Mouse (Mus musculus) neural tube, embryonic 14.5 days (tissue): ENCODE data around the gene Trhr2. TPM values are rescaled to one million over a fixed set of nuclear protein-coding genes. Genes with fewer than 3 reads are reported as not detected.
A peak's percentile ranks its signal among the peaks of the same experiment; 100 is the strongest.

Experiments
- ATAC-seq: fragments of 200-750 bp; cut with Nextera tagmentation; 2 replicates; pipeline ENCODE4 v1.8.0; 2017; ENCODE audit warnings: low read depth, mild to moderate bottlenecking, moderate TSS enrichment, moderate library complexity
- H3K27ac ChIP-seq: fragments of 300-500 bp; sonication (generic); 2 replicates; pipeline ENCODE4 v1.5.1; 2014; ENCODE audit warnings: low read depth, mild to moderate bottlenecking, control low read depth, low read length, moderate library complexity, mixed read lengths
- H3K27me3 ChIP-seq: fragments of 300-500 bp; sonication (generic); 2 replicates; pipeline ENCODE4 v1.6.1; 2014; ENCODE audit warnings: low read length; ENCODE audit not compliant: control insufficient read depth, insufficient read depth
- H3K36me3 ChIP-seq: fragments of 300-500 bp; sonication (generic); 2 replicates; pipeline ENCODE4 v1.6.1; 2014; ENCODE audit warnings: low read length, mixed read lengths; ENCODE audit not compliant: control insufficient read depth, insufficient read depth
- H3K4me1 ChIP-seq: fragments of 300-500 bp; sonication (generic); 2 replicates; pipeline ENCODE4 v1.6.1; 2014; ENCODE audit warnings: low read length; ENCODE audit not compliant: control insufficient read depth, insufficient read depth
- H3K4me2 ChIP-seq: fragments of 300-500 bp; sonication (generic); 2 replicates; pipeline ENCODE4 v1.6.1; 2014; ENCODE audit warnings: mild to moderate bottlenecking, low read depth, low read length, control low read depth
- H3K4me3 ChIP-seq: fragments of 300-500 bp; sonication (generic); 2 replicates; pipeline ENCODE4 v1.5.1; 2014; ENCODE audit warnings: low read depth, low read length, control low read depth, mixed read lengths
- H3K9ac ChIP-seq: fragments of 300-500 bp; sonication (generic); replicated peaks from 2 replicates; pipeline ENCODE4 v1.6.1; 2014; ENCODE audit warnings: low read depth, mild to moderate bottlenecking, control low read depth, low read length, mixed read lengths
- H3K9me3 ChIP-seq: fragments of 300-500 bp; sonication (generic); 2 replicates; pipeline ENCODE4 v1.6.1; 2016; ENCODE audit warnings: low read length; ENCODE audit not compliant: control insufficient read depth
- WGBS: fragments of 180-500 bp; shearing (Covaris S2); extraction: QIAGEN DNeasy Blood & Tissue Kit; methylation state at CpG from one replicate; pipeline ENCODE4 v1.1.7; 2014; 5-methylcytosine and 5-hydroxymethylcytosine counted together
- polyA plus RNA-seq: library from polyadenylated mRNA; unstranded; fragments of >200 nt; fragmentation: Nextera tagmentation; extraction: Ambion mirVana; gene quantifications from 2 replicates; pipeline ENCODE4 v1.2.1, GENCODE M21; 2014

The Trhr2 gene
- polyA plus RNA-seq, 1 experiment from 2014 or later = not detected

DNA sequence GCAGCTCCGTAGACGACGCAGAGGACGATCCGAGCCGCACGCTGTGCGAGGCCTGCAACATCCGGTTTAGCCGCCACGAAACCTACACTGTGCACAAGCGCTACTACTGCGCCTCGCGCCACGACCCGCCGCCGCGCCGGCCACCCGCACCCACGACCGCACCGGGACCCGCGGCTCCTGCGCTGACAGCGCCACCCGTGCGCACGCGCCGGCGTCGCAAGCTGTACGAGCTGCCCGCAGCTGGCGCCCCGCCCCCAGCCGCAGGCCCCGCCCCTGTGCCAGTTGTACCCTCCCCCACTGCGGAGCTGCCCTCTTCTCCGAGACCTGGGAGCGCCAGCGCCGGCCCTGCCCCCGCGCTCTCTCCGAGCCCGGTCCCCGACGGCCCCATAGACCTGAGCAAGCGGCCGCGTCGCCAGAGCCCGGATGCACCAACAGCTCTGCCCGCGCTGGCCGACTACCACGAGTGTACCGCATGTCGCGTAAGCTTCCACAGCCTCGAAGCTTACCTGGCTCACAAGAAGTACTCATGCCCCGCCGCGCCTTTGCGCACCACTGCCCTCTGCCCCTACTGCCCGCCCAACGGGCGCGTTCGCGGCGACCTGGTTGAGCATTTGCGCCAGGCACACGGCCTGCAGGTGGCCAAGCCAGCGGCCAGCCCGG is 24.2 kb downstream of the Trhr2 start:
- peak overlapping the region; percentile 89 for H3K4me2 ChIP-seq
- peak overlapping the region; percentile 59 for H3K9ac ChIP-seq
- no peaks in the 10 kb centered on the region for H3K36me3 ChIP-seq
- H3K4me3 ChIP-seq = peak overlapping the region; percentile 54
- H3K4me1 ChIP-seq = peaks cover 11% of the 10 kb centered on the region
- no peaks in the 10 kb centered on the region for H3K9me3 ChIP-seq
- peaks cover 25% of the 10 kb centered on the region for H3K27me3 ChIP-seq
- no peak overlapping the region for H3K27ac ChIP-seq
- 7% methylated on average over 53 of the region's 81 CpGs for WGBS
- ATAC-seq = peak; percentile 75

DNA sequence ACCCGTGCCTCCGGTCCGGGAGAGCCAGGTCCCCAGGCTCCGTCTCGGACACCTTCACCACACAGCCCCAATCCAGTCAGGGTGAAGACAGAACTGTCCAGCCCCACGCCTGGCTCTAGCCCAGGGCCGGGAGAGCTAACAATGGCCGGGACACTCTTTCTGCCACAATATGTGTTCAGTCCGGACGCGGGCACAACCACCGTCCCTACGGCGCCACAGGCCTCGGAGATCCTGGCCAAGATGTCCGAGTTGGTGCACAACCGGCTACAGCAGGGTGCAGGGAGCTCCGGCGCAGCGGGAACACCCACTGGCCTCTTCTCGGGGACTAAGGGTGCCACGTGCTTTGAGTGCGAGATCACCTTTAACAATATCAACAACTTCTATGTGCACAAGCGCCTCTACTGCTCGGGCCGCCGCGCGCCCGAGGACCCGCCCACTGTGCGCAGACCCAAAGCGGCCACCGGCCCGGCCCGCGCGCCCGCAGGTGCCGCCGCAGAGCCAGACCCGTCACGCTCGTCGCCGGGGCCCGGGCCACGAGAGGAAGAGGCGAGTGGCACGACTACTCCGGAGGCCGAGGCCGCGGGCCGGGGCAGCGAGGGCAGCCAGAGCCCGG is 24.8 kb downstream of the Trhr2 start:
- Histone ChIP-seq H3K4me2 (peak overlapping the region; percentile 89), H3K9me3 (no peaks in the 10 kb centered on the region), H3K27ac (no peak overlapping the region), H3K36me3 (no peaks in the 10 kb centered on the region), H3K4me1 (peaks cover 13% of the 10 kb centered on the region), H3K9ac (peak overlapping the region; percentile 59), H3K27me3 (peaks cover 25% of the 10 kb centered on the region), H3K4me3 (peak overlapping the region; percentile 54)
- peak; percentile 33 for ATAC-seq
- WGBS = 7% methylated on average over 57 of the region's 57 CpGs

DNA sequence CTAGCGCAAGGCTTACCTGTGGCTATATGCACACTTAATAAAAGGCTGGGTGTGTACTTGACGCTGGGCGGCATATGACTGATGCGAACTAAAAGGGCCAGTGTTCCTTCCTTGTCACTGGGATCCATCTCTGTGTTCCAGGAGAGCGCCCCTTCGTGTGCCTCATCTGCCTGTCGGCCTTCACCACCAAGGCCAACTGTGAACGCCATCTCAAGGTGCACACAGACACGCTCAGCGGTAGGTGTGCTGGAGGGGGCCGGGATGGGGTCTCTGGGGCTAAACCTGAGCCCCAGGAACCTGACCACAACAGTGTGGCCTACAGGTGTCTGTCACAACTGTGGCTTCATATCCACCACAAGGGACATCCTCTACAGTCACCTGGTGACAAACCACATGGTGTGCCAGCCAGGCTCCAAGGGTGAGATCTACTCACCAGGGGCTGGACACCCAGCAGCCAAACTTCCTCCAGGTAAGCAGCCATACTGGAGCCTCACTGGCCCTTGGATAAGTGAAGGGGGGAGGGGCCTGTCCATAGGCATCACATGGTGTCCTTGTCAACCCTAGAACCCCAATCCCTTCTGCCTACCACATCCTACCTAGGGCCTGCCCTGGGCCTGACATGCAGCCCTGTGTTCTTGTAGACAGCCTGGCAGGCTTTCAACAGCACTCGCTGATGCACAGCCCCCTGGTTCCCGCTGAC is 25.6 kb downstream of the Trhr2 start:
- Histone ChIP-seq H3K27me3 (peaks cover 25% of the 10 kb centered on the region), H3K36me3 (no peaks in the 10 kb centered on the region), H3K9ac (no peak overlapping the region), H3K4me2 (no peak overlapping the region), H3K27ac (no peak overlapping the region), H3K4me3 (0 out of 2 replicates have a peak overlapping the region, but pooled peaks have one; percentile 54), H3K4me1 (peaks cover 13% of the 10 kb centered on the region), H3K9me3 (no peaks in the 10 kb centered on the region)
- no peak for ATAC-seq
- 83% methylated on average over 13 of the region's 13 CpGs for WGBS

DNA sequence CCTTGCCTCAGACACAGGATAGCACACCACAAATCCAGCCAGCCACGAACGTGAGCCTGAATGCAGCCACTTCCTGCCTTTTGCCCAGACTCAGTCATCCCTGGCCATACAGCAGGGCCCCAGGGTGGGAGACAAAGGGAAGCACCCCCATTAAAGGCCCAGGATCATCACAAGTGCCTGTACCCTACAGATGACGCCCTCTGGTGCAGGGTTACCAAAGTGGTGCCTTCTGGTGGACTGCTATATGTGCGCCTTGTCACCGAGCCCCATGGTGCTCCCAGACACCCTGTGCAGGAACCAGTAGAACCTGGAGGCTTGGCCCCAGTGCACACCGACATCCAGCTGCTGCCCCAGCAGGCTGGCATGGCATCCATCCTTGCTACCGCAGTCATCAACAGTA is 27.0 kb downstream of the Trhr2 start:
- H3K4me1 ChIP-seq = peaks cover 16% of the 10 kb centered on the region
- no peaks in the 10 kb centered on the region for H3K36me3 ChIP-seq
- no peak for ATAC-seq
- H3K9me3 ChIP-seq = no peaks in the 10 kb centered on the region
- H3K4me3 ChIP-seq = no peak overlapping the region
- H3K4me2 ChIP-seq = no peak overlapping the region
- no peak overlapping the region for H3K27ac ChIP-seq
- H3K9ac ChIP-seq = no peak overlapping the region
- 83% methylated on average over 7 of the region's 7 CpGs for WGBS
- peaks cover 25% of the 10 kb centered on the region for H3K27me3 ChIP-seq

DNA sequence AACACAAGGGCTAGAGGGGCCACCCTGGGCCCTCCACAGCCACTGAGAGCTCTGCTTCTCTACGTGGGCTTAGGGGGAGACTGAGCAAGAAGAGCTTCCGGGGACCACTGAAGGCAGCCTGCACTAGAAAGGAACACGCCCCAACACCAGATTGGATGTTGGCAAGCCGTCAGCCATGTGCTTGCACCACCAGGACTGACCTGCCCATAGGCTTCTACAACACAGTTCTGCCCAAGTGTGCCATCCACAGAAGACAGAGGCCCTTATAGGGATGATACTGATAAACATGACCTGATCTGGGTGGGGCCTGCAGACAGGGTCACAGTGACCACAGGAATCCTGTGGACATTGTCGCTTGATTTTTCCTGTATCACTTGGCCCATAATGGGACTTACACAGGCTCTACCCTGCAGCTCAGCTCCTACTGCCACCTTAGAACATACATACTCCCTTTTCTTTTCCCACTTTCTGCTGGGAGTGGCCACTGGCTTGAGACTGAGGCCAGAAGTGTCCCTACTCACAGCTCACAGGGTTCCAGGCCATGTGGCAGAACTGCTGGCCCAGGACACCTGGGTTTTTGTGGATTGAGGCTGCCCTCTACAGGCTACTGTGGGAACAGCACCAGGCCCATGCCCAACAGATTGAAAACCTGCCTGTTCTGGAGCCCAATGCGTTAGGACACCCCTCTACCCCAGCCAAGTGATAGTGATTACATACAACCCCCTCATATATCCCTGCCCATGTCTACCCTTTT is 27.6 kb downstream of the Trhr2 start:
- no peak overlapping the region for H3K4me3 ChIP-seq
- no peak overlapping the region for H3K27ac ChIP-seq
- WGBS = 72% methylated on average over 6 of the region's 6 CpGs
- no peaks in the 10 kb centered on the region for H3K36me3 ChIP-seq
- H3K4me2 ChIP-seq = no peak overlapping the region
- no peaks in the 10 kb centered on the region for H3K9me3 ChIP-seq
- H3K9ac ChIP-seq = no peak overlapping the region
- no peak for ATAC-seq
- H3K27me3 ChIP-seq = peaks cover 22% of the 10 kb centered on the region
- peaks cover 16% of the 10 kb centered on the region for H3K4me1 ChIP-seq

DNA sequence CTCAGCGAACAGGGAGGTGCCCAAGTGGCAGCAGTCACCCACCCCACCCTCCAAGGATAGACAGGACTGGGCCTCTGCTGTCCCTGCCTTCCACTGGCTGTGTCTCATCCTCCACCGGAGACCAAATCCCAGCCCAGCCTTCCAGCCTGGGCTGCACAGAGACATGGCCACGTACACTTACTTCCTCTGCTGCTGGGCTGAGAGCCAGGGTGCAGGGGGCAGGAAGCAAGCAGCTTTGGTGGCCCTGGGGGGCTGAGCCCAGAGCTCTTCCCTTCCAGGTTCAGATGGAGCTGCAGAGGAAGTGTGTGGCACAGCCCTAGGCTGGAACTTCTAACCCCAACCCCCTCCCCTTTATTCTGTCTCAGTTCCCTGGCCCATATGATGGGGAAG is 29.4 kb downstream of the Trhr2 start:
- WGBS = 73% methylated on average over 3 of the region's 3 CpGs
- Histone ChIP-seq H3K9ac (no peak overlapping the region), H3K4me1 (peaks cover 11% of the 10 kb centered on the region), H3K4me2 (no peak overlapping the region), H3K4me3 (no peak overlapping the region), H3K36me3 (no peaks in the 10 kb centered on the region), H3K9me3 (no peaks in the 10 kb centered on the region), H3K27me3 (peaks cover 9% of the 10 kb centered on the region), H3K27ac (no peak overlapping the region)
- ATAC-seq = no peak

DNA sequence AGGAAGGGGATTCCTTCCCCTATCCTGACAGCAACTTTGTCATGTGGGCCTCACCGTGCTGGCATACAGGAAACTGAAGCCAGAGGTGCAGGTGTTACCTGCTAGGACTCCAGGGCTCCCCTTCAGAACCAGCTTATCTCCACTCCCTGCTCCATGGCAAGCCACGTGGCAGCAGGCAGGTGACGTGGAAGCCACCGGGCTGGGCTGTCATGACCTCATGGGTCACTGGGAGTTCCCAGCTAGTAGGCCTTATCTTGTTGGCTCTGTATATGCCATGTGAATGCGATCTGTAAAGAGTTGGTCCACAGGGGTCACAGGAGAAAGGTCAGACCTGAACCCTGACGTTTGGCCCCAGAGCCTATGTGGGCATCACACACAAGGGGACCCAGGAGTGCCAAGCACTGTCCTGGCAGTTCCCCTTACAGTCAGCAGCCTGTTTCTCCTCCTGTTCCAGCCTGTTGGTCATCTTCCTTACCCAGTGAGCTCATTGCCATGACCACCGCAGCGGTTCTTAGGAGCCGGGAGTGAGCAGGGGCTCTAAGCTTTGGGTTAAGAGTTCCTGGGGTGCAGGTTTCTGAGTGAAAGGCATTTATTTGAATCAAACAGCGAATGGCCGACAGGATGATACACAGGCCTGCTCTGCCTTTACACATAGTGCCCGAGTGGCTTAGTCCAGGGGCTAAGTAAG is 30.0 kb downstream of the Trhr2 start:
- peaks cover 9% of the 10 kb centered on the region for H3K27me3 ChIP-seq
- H3K4me2 ChIP-seq = no peak overlapping the region
- H3K9me3 ChIP-seq = no peaks in the 10 kb centered on the region
- no peak for ATAC-seq
- no peak overlapping the region for H3K9ac ChIP-seq
- no peak overlapping the region for H3K4me3 ChIP-seq
- 81% methylated on average over 12 of the region's 12 CpGs for WGBS
- no peak overlapping the region for H3K27ac ChIP-seq
- no peaks in the 10 kb centered on the region for H3K36me3 ChIP-seq
- H3K4me1 ChIP-seq = peaks cover 11% of the 10 kb centered on the region

DNA sequence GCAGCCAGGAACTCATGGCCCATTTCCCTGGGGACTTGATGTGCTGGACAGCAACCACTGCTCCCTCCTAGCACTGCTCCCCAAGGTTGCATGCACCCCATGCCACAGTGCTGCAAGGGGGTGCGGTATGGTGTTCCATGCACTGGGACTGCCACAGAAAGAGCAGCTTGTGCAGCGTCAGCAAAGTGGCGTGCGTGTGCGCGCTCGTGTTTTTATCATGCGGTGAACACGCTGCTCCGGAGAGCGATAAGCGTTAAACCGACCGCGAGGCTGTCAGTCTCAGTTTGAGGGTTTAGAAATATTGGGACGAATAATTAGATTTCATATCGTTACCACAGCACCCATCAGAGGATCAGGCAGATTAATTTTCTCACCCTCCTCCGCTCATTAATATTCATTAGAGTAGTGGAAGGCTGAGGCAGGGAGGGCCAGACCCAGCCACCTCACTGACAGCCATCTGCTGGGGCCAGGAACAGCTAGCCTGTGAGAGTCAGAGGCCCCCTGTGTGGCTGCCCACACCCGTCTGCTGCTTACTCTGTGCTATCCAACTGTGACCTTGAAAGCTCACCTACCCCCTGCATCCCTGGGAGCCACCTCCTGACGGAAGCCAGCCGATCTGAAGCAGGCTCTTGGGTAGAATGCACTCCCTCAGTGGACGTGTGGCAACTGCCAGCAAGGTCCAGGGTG is 30.9 kb downstream of the Trhr2 start:
- Histone ChIP-seq H3K27me3 (peaks cover under 1% of the 10 kb centered on the region), H3K9ac (no peak overlapping the region), H3K4me1 (peaks cover 10% of the 10 kb centered on the region), H3K9me3 (no peaks in the 10 kb centered on the region), H3K36me3 (no peaks in the 10 kb centered on the region), H3K4me3 (no peak overlapping the region), H3K27ac (peak overlapping the region; percentile 39; the same call in 1 of the 2 replicates), H3K4me2 (no peak overlapping the region)
- WGBS = 46% methylated on average over 22 of the region's 22 CpGs
- ATAC-seq = no peak
